Mouse (Mus musculus): ENCODE data around the gene Klhdc2.

Klhdc2 gene

DNA sequence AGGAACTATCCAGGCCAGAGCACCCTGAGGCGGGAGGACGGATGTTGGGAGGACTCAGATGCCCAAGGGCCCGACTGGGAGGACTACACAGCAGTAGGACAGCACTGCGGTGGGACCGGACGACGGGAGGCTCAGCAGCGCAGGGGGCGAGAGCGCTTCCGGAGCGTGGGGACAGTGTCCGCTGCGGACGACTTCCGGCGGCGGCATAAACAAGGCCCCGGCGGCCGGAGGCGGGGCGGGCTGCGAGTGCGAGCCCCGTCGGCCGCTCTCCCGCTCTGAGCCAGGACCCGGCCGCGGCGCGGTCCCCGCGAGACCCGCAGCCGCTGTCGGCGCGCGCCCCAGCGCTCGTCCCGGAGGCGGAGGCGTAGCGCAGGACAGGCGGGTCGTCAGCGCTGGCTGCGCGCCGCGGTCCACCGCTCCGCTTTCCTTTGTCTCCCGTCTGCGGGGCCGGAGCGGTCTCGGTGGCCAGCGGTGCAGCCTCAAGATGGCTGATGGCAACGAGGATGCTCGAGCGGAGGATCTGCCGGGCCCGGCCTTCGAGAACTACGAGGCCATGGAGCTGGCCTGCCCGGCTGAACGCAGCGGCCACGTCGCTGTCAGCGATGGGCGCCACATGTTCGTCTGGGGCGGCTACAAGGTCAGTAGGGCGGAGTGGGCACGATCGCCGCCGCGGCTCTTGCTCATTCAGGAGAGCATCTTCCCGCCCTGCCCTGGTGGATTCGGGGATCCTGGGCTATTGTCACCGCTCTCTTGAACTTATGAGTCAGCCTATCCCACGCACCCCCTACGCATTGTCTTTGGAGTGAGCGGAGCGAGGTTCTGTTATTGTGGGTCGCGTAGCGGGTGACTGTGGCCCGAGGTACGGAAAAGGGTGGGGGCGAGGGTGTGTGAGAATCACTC is at the start of gene Klhdc2:
TSS of gene Klhdc2 (plus strand) at position 171 of the 900 bp plus-strand sequence.
- peak; percentile 98 for DNase-seq (ENCODE audit: low read depth, low spot score)

DNA sequence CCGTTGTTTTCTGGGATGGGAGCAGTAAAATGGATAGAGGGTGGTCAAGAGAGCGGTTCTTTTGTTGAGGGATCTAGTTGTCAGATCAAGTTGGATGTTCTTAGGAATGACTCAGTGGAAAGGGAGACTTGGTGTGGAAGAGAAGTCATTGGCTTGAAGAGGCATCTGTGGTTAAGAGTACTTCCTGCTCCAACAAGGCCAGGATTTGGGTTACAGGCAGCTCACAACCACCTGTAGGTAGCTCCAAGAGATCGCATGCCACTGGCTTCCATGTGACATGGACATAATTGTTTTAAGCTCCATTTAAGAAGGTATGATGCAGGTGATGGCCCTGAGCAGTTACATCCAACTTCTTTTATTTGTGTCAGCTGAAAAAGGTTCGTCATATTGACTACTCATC is 46.7 kb upstream of the Klhdc2 start:
- no peak for DNase-seq (ENCODE audit: low read depth, low spot score)

DNA sequence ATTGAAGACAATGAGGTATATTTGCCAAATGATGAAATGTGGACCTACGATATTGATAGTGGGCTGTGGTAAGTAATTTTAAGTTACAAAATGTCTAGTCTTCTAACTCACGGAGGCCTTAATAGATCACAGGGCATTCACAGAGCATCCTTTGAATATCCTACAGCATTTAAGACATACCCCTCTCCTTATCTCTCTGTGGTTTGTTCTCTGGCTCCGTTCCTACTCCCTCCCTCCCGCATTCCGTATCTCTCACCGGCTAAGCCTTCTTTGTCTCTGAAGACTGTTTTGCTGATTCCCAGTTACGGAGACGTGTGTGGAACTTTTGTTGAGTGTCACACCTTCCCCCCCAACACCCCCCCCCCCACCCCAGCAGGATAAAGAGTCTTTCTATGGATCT is 45.7 kb upstream of the Klhdc2 start:
- no peak for DNase-seq (ENCODE audit: low read depth, low spot score)

DNA sequence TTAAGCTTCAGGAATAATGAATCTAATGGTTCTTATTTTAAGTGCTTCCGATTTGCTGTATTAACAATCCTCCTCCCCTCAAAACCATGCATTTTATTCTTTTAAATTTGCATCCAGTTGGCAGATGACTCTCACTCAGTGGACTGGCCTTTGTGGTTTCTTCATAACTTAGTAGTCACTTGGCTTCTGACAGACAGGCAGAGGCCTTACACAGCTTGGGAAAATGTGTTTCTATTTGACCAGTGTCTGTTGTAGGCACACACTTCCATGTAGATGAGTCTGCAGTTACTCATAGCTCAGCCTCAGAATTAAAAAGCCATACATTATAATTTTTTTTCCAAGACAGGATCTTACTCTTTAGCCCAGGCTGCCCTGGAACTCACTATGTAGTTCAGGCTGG is 42.7 kb upstream of the Klhdc2 start:
- no peak for DNase-seq (ENCODE audit: low read depth, low spot score)

GRCm38 (mm10) chr12:69257836-69258235 is 38.6 kb upstream of the Klhdc2 start:
- DNase-seq (ENCODE audit: low read depth, low spot score) = no peak

- DNase-seq (ENCODE audit: low read depth, low spot score) = no peak
Measured at GRCm38 (mm10) chr12:69262251-69262650, 34.2 kb upstream of the Klhdc2 start.

GRCm38 (mm10) chr12:69265031-69265430 is 31.4 kb upstream of the Klhdc2 start:
- DNase-seq (ENCODE audit: low read depth, low spot score) = no peak

DNA sequence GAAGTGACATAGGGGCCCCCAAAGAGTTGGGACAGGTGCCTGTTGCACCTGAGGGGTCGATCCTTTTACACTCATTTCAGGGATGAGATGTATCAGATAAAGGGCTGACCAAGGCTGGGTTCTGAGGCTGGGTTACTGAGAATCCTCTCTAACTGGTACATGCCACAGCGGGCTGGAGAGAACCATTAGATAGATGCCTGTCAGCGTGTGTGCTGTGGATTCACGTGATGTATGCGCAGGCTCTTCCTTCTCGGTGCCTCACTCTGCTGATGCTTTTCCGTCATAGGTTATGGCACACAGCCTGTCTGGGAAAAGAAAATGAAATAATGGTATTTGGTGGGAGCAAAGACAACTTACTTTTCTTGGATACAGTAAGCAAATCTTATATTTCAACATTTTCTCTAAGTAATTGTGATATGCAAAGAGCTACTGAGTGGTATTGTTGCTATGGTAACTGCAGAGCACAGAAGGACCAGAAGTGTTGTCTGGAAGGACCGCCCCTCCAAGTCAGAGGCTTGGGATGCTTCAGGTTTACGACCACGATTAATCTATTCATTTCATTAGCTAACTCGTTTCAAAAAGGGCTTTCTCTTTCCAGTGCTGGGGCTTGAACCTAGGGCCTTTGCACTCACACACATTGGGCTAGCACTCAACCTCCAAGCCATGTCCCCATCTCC is 28.4 kb upstream of the Klhdc2 start:
- DNase-seq (ENCODE audit: low read depth, low spot score) = peak; percentile 44

DNA sequence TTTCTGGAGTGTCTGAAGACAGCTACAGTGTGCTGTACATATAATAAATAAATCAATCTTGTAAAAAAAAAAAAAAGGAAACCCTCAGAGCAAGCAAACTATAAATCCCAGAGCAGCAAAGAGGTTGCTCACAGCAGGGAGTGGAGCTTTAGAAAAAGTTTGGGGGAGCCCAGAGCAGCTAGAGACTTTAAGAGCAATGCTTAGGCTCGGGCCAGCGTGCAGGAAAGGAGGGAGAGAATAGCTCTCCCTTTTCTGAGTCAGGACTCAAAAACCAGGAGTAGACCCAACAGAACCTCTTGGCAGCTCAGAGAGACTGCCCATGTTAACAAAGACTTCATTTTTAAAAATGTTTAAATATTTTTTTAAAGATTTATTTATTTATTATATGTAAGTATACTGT is 27.5 kb upstream of the Klhdc2 start:
- no peak for DNase-seq (ENCODE audit: low read depth, low spot score)

DNA sequence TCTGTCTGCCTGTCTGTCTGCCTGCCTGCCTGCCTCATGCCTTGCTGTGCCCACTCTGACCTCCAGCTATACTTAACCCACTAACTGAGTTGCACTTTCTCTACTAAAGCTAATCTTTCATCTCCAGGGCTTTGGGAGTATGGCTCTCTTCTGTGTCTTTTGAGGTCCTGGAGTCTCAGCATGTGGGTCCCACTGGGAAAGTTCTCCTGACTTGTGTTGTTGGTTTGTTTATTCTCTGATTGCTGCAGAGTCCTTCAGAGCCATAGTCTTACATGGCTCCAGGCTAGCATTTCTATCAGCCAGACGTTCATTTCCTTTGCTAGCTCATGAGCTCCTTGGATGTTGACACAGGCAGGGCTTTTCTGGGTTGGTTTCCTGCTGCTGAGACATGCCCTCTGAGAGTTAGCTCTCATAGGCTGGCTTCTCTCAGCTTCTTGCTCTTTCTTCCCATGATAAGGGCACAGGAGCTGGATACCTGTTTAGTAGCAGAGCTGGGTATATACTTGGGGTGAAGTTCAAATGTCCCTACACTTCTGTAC is 16.5 kb upstream of the Klhdc2 start:
- no peak for DNase-seq (ENCODE audit: low read depth, low spot score)

- DNase-seq (ENCODE audit: low read depth, low spot score) = no peak
Measured at GRCm38 (mm10) chr12:69280915-69281314, 15.6 kb upstream of the Klhdc2 start.

DNA sequence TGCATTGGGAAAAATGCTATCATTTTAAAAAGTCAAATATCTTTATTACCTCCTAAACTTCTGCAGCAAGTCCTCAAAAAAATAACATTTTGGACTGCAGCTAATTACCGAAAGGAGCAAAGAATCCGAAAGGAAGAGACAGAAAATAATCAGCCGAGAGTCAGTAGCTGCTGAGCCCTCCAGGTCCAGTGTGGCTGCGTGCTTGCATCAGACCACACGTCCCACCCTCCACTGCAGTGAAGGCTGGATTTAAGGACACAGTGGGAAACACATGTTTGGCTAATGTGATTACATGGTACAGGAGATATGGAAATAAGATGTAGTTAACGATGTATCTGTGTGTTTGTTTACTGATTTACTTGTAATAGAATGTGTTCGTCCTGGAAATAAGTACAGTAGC is 13.3 kb upstream of the Klhdc2 start:
- DNase-seq (ENCODE audit: low read depth, low spot score) = no peak

- DNase-seq (ENCODE audit: low read depth, low spot score) = no peak
Measured at GRCm38 (mm10) chr12:69287535-69287934, 8.9 kb upstream of the Klhdc2 start.

- no peak for DNase-seq (ENCODE audit: low read depth, low spot score)
Measured at GRCm38 (mm10) chr12:69288699-69289098, 7.8 kb upstream of the Klhdc2 start.

DNA sequence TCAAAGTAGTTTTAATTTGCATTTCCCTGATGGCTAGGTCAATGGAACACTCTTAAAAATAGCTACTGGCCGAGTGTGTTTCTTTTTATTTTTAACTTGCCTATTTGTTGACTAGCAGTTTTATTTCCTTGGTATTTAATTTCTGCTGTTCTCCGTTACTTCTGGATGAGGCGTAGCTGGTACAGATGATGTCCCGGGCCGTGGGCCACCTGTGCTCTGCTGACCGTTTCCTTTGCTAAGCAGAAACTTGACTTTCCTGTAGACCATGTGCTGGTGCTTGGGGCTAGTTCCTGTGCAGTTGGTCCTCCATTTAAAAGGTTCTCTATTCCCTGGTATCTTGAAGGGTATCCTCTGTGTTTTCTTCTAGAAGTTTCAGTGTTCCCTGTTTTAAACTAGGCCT is 4.1 kb upstream of the Klhdc2 start:
- no peak for DNase-seq (ENCODE audit: low read depth, low spot score)

- DNase-seq (ENCODE audit: low read depth, low spot score) = no peak
Measured at GRCm38 (mm10) chr12:69293815-69294214, 2.7 kb upstream of the Klhdc2 start.

DNA sequence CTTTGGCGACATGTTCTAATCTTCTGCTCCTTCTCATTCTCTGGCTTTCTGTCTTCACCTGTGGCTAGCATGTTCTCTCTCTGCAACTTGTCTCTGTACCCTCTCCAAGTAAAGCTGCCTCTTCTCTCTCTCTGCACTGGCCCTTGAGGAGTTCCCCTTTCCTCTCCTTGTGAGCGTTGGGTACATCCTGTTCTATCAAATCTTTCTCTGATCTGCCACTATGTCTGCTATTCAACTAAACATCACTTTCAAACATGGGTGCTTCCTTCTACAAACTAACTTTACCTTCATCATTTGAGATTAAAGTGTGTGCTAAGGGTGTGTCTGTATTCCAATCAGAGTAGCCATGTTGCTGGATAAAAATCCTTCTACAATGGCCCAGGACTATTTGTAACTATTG is 1.5 kb upstream of the Klhdc2 start:
- DNase-seq (ENCODE audit: low read depth, low spot score) = no peak

- DNase-seq (ENCODE audit: low read depth, low spot score) = no peak
Measured at GRCm38 (mm10) chr12:69295651-69296050, 830 bp upstream of the Klhdc2 start.

DNA sequence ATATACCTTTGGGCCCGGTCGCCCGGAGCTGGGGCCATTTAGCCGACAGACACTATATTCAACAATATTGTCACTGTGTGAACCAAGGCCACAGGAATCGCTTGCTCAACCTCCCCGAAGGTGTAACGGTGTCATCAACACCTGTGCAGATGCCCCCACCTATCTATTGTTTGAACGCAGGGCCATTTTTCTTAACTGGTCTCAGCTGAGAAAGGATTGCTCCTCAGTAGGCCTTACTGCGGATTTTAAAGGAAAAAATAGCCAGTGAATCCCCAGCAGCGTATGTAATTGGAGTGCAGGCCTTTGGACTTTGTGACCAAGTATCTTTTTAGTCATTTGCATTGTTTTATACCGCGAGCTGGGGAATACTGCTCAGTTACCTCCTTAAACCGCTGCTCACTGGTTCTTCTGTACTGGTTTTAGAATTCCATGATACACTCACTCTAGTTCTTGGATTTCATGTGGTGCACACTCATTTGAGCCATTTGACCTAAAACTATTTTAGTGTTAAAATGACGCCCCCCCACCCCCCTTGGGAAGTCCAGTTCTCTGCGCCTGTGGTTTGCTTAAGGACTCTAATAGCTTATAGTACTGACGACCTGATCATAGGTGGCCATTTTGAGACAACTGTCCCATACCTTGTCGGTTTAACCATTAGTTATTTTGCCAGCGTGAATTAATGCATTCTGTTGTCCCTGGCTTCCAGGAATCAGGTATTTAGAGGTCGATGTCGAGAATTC is 1.1 kb downstream of the Klhdc2 start:
- DNase-seq (ENCODE audit: low read depth, low spot score) = no peak

- DNase-seq (ENCODE audit: low read depth, low spot score) = no peak
Measured at GRCm38 (mm10) chr12:69298281-69298680, 1.8 kb downstream of the Klhdc2 start.

DNA sequence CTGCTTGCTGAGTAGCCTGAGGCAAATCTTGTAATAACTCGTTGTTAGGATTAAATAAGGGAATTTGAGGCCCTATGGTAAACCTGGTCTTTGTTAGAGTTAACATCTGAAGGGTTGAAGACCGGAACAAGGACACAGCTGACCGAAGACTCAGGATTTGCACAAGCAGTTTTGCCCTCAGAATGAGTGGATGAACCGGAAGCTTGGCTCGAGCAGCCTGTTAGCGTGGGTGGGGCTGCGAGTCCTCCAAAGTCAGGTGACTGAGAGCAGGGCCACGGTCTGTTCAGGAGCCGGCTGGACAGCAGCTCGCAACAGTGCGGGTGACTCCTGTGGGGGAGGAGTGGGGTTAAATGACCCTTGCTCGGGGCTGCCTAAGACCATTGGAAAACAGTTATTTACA is 2.8 kb downstream of the Klhdc2 start:
- DNase-seq (ENCODE audit: low read depth, low spot score) = peak; percentile 53

DNA sequence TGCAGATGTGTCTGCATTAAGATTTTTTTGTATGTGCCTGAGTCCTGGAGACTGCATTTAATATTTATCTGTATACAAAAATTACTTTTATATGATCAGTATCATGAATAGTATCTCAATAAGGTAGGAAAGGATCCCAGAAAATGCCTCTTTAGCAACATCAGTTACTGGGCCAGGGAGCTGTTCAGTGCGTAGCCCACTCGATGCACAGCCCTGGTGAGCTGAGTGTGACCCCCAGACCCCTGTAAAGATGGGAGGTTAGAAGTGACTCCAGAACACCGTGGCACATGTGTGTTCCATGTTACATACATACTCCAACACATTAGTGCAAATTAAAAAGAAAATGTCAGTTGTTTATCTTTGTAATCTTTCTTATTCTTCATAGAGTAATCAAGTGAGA is 3.4 kb downstream of the Klhdc2 start:
- no peak for DNase-seq (ENCODE audit: low read depth, low spot score)

Data from brain, adult 2 months (tissue).